Mouse (Mus musculus) olfactory bulb, adult 2 months (tissue): Measurements from ENCODE around the gene Atxn7l3. TPM values are rescaled to one million over a fixed set of nuclear protein-coding genes. Genes with fewer than 3 reads are reported as not detected.

Experiments used
- H3K27ac ChIP-seq: fragments of 200-500 bp; 2 replicates; pipeline ENCODE4 v1.5.1; 2012; ENCODE audit warnings: low read depth, low read length; ENCODE audit not compliant: insufficient read depth
- H3K4me1 ChIP-seq: fragments of 200-500 bp; 2 replicates; pipeline ENCODE4 v1.6.1; 2012; ENCODE audit warnings: low read length; ENCODE audit not compliant: control insufficient read depth, insufficient read depth
- H3K4me3 ChIP-seq: fragments of 200-500 bp; 2 replicates; pipeline ENCODE4 v1.5.1; 2012; ENCODE audit warnings: mild to moderate bottlenecking, low read depth, low read length, moderate library complexity; ENCODE audit not compliant: insufficient read depth
- CTCF ChIP-seq: fragments of 200-500 bp; IDR thresholded peaks from 2 replicates; pipeline ENCODE4 v1.5.1; 2012; ENCODE audit warnings: low read depth, mild to moderate bottlenecking, low read length, moderate library complexity; ENCODE audit not compliant: insufficient read depth
- POLR2A ChIP-seq: fragments of 200-500 bp; IDR thresholded peaks from 2 replicates; pipeline ENCODE4 v1.6.1; 2012; ENCODE audit warnings: mild to moderate bottlenecking, low read depth, low read length, moderate library complexity; ENCODE audit not compliant: insufficient read depth
- WGBS: fragments of 180-500 bp; shearing (Covaris S2); methylation state at CpG from one replicate; pipeline ENCODE4 v1.1.7; 2018; 5-methylcytosine and 5-hydroxymethylcytosine counted together
- polyA plus RNA-seq: library from polyadenylated mRNA; stranded (reverse); fragments of >200 nt; gene quantifications from 2 replicates; pipeline ENCODE4 v1.2.4, GENCODE M21; 2012; ENCODE audit warnings: low replicate concordance; ENCODE audit not compliant: missing spikeins, insufficient read depth, insufficient read length

Gene Atxn7l3
- polyA plus RNA-seq, 1 experiment, result not detected

- Histone ChIP-seq H3K4me1 (peaks cover 11% of the 10 kb centered on the region), H3K4me3 (no peak overlapping the region), H3K27ac (no peak overlapping the region)
- TF ChIP-seq CTCF (no peak), POLR2A (no peak)
- 59% methylated on average over 5 of the region's 5 CpGs for WGBS
Measured at GRCm38 (mm10) chr11:102241874-102242273, 54.6 kb downstream of the Atxn7l3 start.

- TF ChIP-seq POLR2A, result no peak
- no peak for TF ChIP-seq CTCF
- H3K4me1 ChIP-seq, result peaks cover 11% of the 10 kb centered on the region
- 88% methylated on average over 5 of the region's 5 CpGs for WGBS
- H3K4me3 ChIP-seq, result no peak overlapping the region
- H3K27ac ChIP-seq, result no peak overlapping the region
Measured at GRCm38 (mm10) chr11:102241246-102241645, 55.2 kb downstream of the Atxn7l3 start.

GRCm38 (mm10) chr11:102240636-102241035 is 55.8 kb downstream of the Atxn7l3 start:
- no peak for TF ChIP-seq CTCF
- no peak for TF ChIP-seq POLR2A
- H3K4me1 ChIP-seq, result peaks cover 9% of the 10 kb centered on the region
- no peak overlapping the region for H3K27ac ChIP-seq
- 91% methylated on average over 6 of the region's 6 CpGs for WGBS
- no peak overlapping the region for H3K4me3 ChIP-seq

Other genes starting within 250 kb of the Atxn7l3 start
- gene Mpp2, start 208.1 kb downstream of the Atxn7l3 start, polyA plus RNA-seq, result not detected in 2 replicates
- not detected in 2 replicates for gene Ppy, start 195.3 kb downstream of the Atxn7l3 start, polyA plus RNA-seq
- not detected in 2 replicates for gene Pyy, start 188.8 kb downstream of the Atxn7l3 start, polyA plus RNA-seq
- gene Nags, start 151.1 kb downstream of the Atxn7l3 start, polyA plus RNA-seq, result not detected in 2 replicates
- gene Tmem101, start 140.2 kb downstream of the Atxn7l3 start, polyA plus RNA-seq, result not detected in 2 replicates
- not detected in 2 replicates for gene Lsm12, start 111.3 kb downstream of the Atxn7l3 start, polyA plus RNA-seq
- not detected in 2 replicates for gene G6pc3, start 107.0 kb downstream of the Atxn7l3 start, polyA plus RNA-seq
- 223 TPM in 1 of 2 replicates, not detected in the other for gene Hdac5, start 66.5 kb downstream of the Atxn7l3 start, polyA plus RNA-seq
- not detected in 2 replicates for gene BC030867, start 47.7 kb downstream of the Atxn7l3 start, polyA plus RNA-seq
- not detected in 2 replicates for gene Asb16, start 27.9 kb downstream of the Atxn7l3 start, polyA plus RNA-seq
- gene Tmub2, start 11.7 kb downstream of the Atxn7l3 start, polyA plus RNA-seq, result 472 TPM in 1 of 2 replicates, not detected in the other
- 213 TPM in 1 of 2 replicates, not detected in the other for gene Ubtf, start 23.1 kb upstream of the Atxn7l3 start, polyA plus RNA-seq
- gene Slc4a1, start 69.6 kb upstream of the Atxn7l3 start, polyA plus RNA-seq, result not detected in 2 replicates
- gene Rundc3a, start 96.8 kb upstream of the Atxn7l3 start, polyA plus RNA-seq, result not detected in 2 replicates
- gene Slc25a39, start 111.3 kb upstream of the Atxn7l3 start, polyA plus RNA-seq, result not detected in 2 replicates
- not detected in 2 replicates for gene Grn, start 133.7 kb upstream of the Atxn7l3 start, polyA plus RNA-seq
- not detected in 2 replicates for gene Fam171a2, start 151.1 kb upstream of the Atxn7l3 start, polyA plus RNA-seq
- not detected in 2 replicates for gene Itga2b, start 173.5 kb upstream of the Atxn7l3 start, polyA plus RNA-seq